ENCODE assay signal across 16 mouse cellular contexts in the genomic region with DNA sequence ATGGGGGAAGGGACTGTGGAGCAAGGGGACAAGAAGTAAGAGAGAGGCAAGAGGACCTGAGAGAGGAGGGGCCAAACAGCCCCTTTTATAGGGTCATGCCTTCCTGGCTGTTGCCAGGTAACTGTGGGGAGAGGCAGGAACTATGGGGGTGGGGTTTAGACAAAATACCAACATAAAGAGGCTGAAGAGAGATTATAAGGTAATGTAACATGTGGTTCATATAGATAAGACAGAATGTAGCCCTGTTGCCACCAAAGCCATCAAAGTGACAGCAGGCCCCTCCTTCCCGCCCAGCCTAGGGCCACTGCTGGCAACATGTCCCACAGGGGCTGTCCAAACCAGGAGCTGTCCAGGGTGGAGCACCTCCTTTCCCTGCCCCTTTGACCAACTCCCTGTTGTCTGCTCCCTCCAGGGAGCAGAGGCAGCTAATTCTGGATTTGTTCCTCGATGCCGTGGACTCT. TPM values are rescaled to one million over a fixed set of nuclear protein-coding genes. Genes with fewer than 3 reads are reported as not detected.
DNase-seq lines count a peak whose midpoint lies in the region; ATAC-seq lines count a peak whose summit lies in the region.
"Had no signal": no experiment of that assay in that cellular context is flagged by ENCODE, and none has a peak within 500 bp of the region (broad histone marks: within the 10 kb centered on the region; RNA-seq: fewer than 3 reads in every experiment).

No protein-coding gene starts in this region.

- no peak overlapping the region for H3K9ac ChIP-seq in hindbrain, embryonic 11.5 days (ENCODE audit: low read depth, low read length)
- no peak overlapping the region for H3K9ac ChIP-seq in hindbrain, embryonic 14.5 days
- H3K9ac ChIP-seq in liver, embryonic 16.5 days (ENCODE audit: low read depth, low read length): 0 out of 2 replicates have a peak overlapping the region, but pooled peaks have one; percentile 0
- H3K9ac ChIP-seq: forebrain, embryonic 12.5 days had no signal

- no peak for DNase-seq in hindbrain, embryonic 11.5 days (ENCODE audit: low spot score)
- no peak for DNase-seq in hindbrain, embryonic 14.5 days (ENCODE audit: low spot score)
- peak; percentile 45 for DNase-seq in spleen, adult 12 weeks (ENCODE audit: low spot score)
- DNase-seq in spleen, adult 18-20 months: no peak
- peak; percentile 9 for DNase-seq in yolk sac, embryonic 10.5 days (ENCODE audit: low spot score)
- DNase-seq in left cerebral cortex, postnatal 4 days: no peak
- no peak for DNase-seq in adrenal gland, adult (ENCODE audit: inconsistent age in 2 of 2, low spot score in 1 of 2)
- DNase-seq: gastrocnemius, postnatal 36 days had no signal

- no peak overlapping the region for H3K27ac ChIP-seq in hindbrain, embryonic 11.5 days (ENCODE audit: low read depth, low read length)
- H3K27ac ChIP-seq in hindbrain, embryonic 14.5 days: no peak overlapping the region
- H3K27ac ChIP-seq in liver, embryonic 16.5 days (ENCODE audit: low read length): peak overlapping the region; percentile 72
- H3K27ac ChIP-seq: forebrain, embryonic 12.5 days; hindbrain, embryonic 10.5 days had no signal

- no peak overlapping the region for H3K4me2 ChIP-seq in hindbrain, embryonic 11.5 days (replicated peaks; ENCODE audit: low read depth, low read length)
- H3K4me2 ChIP-seq in hindbrain, embryonic 14.5 days (replicated peaks): no peak overlapping the region
- peak overlapping the region; percentile 30; the same call in 1 of the 2 replicates for H3K4me2 ChIP-seq in liver, embryonic 16.5 days (ENCODE audit: low read depth, low read length)
- H3K4me2 ChIP-seq: forebrain, embryonic 12.5 days had no signal

- H3K9me3 ChIP-seq in hindbrain, embryonic 11.5 days (ENCODE audit: control insufficient read depth, low read length): no peaks in the 10 kb centered on the region
- H3K9me3 ChIP-seq in hindbrain, embryonic 14.5 days (ENCODE audit: control insufficient read depth, low read length): no peaks in the 10 kb centered on the region
- H3K9me3 ChIP-seq in liver, embryonic 16.5 days (replicated peaks; ENCODE audit: control insufficient read depth, low read length): no peaks in the 10 kb centered on the region
- H3K9me3 ChIP-seq: forebrain, embryonic 12.5 days; hindbrain, embryonic 10.5 days had no signal

- 70% methylated on average over 3 of the region's 3 CpGs for WGBS in hindbrain, embryonic 11.5 days
- WGBS in hindbrain, embryonic 14.5 days: 71% methylated on average over 3 of the region's 3 CpGs
- WGBS in liver, embryonic 16.5 days (ENCODE audit: insufficient replicate concordance): 35% methylated on average over 3 of the region's 3 CpGs

- H3K4me3 ChIP-seq in hindbrain, embryonic 11.5 days (ENCODE audit: low read depth, low read length): no peak overlapping the region
- no peak overlapping the region for H3K4me3 ChIP-seq in hindbrain, embryonic 14.5 days (replicated peaks; ENCODE audit: low read length)
- H3K4me3 ChIP-seq in liver, embryonic 16.5 days (ENCODE audit: low read depth, low read length): peak overlapping the region; percentile 7; the same call in 1 of the 2 replicates
- H3K4me3 ChIP-seq: forebrain, embryonic 12.5 days; hindbrain, embryonic 10.5 days had no signal

- peak; percentile 58 for ATAC-seq in hindbrain, embryonic 11.5 days (ENCODE audit: low FRiP score)
- ATAC-seq in hindbrain, embryonic 14.5 days (ENCODE audit: low FRiP score): no peak
- peak; percentile 99 for ATAC-seq in liver, embryonic 16.5 days (ENCODE audit: low read depth)

- no peaks in the 10 kb centered on the region for H3K27me3 ChIP-seq in hindbrain, embryonic 11.5 days (ENCODE audit: control insufficient read depth, insufficient read depth, low read length)
- H3K27me3 ChIP-seq in hindbrain, embryonic 14.5 days (ENCODE audit: control insufficient read depth, insufficient read depth, low read length): no peaks in the 10 kb centered on the region
- no peaks in the 10 kb centered on the region for H3K27me3 ChIP-seq in liver, embryonic 16.5 days (ENCODE audit: control insufficient read depth, insufficient read depth, low read depth, low read length)
- H3K27me3 ChIP-seq: forebrain, embryonic 12.5 days had no signal

- intact Hi-C loops in left cerebral cortex, postnatal 4 days (cut with DNase I): no loop called here

- H3K4me1 ChIP-seq in hindbrain, embryonic 11.5 days (replicated peaks; ENCODE audit: control insufficient read depth, insufficient read depth, low read length): no peaks in the 10 kb centered on the region
- H3K4me1 ChIP-seq in hindbrain, embryonic 14.5 days (replicated peaks; ENCODE audit: control insufficient read depth, insufficient read depth, low read length): no peaks in the 10 kb centered on the region
- H3K4me1 ChIP-seq in liver, embryonic 16.5 days (ENCODE audit: control insufficient read depth, low read depth, low read length): peaks cover 15% of the 10 kb centered on the region
- H3K4me1 ChIP-seq: forebrain, embryonic 12.5 days; hindbrain, embryonic 10.5 days had no signal

- H3K36me3 ChIP-seq in hindbrain, embryonic 11.5 days (ENCODE audit: control insufficient read depth, insufficient read depth, low read length): no peaks in the 10 kb centered on the region
- H3K36me3 ChIP-seq in hindbrain, embryonic 14.5 days (replicated peaks; ENCODE audit: control insufficient read depth, insufficient read depth): no peaks in the 10 kb centered on the region
- H3K36me3 ChIP-seq in liver, embryonic 16.5 days (ENCODE audit: control insufficient read depth, insufficient read depth): no peaks in the 10 kb centered on the region
- H3K36me3 ChIP-seq: forebrain, embryonic 12.5 days; hindbrain, embryonic 10.5 days had no signal

RNA-seq across cellular contexts. Expression of gene Tasp1, which starts 30.6 kb away (rescaled TPM):
- 17.1 and 18.9 TPM in 2 replicates for polyA plus RNA-seq in hindbrain, embryonic 11.5 days (2014; fragmentation: Nextera tagmentation; extraction: Ambion mirVana)
- 20.5 and 21.2 TPM in 2 replicates for polyA plus RNA-seq in hindbrain, embryonic 14.5 days (2014; fragmentation: Nextera tagmentation; extraction: Ambion mirVana)
- 11.8 and 12.0 TPM in 2 replicates for polyA plus RNA-seq in liver, embryonic 16.5 days (2015; fragmentation: Nextera tagmentation; extraction: Ambion mirVana)
- 10 to 100 TPM; 22.9 to 23.5 TPM for total RNA-seq in left cerebral cortex, postnatal 4 days (2021)

RNA-seq across cellular contexts. Expression of gene Gm17374, which starts 54.7 kb away (rescaled TPM):
- polyA plus RNA-seq in hindbrain, embryonic 11.5 days (2014; fragmentation: Nextera tagmentation; extraction: Ambion mirVana): not detected in 2 replicates
- polyA plus RNA-seq in hindbrain, embryonic 14.5 days (2014; fragmentation: Nextera tagmentation; extraction: Ambion mirVana): not detected in 2 replicates
- not detected in 2 replicates for polyA plus RNA-seq in liver, embryonic 16.5 days (2015; fragmentation: Nextera tagmentation; extraction: Ambion mirVana)
- total RNA-seq in left cerebral cortex, postnatal 4 days (2021): not detected
- total RNA-seq: adrenal gland, postnatal 4 days; gastrocnemius, postnatal 36 days; layer of hippocampus, adult 18-20 months; liver, adult 2 months; monocyte, adult 5-6 weeks had no signal
- polyA plus RNA-seq: cortical plate, adult 2 months; forebrain, embryonic 12.5 days; hindbrain, embryonic 10.5 days; liver, adult 2 months had no signal

Comparison
In these comparisons a context has a peak if more than half of its experiments do, and no peak if none do; other contexts are left out.
1. DNase-seq: peak in spleen, adult 12 weeks (single experiment) and yolk sac, embryonic 10.5 days (single experiment); none in hindbrain, embryonic 11.5 days (single experiment), hindbrain, embryonic 14.5 days (single experiment), spleen, adult 18-20 months (0 of 2), left cerebral cortex, postnatal 4 days (single experiment) and adrenal gland, adult (0 of 2).